Mouse (Mus musculus) G1E (cell line): ENCODE measurements around the gene Mob3c.

Experiments
- CTCF ChIP-seq: IDR thresholded peaks from 2 replicates; pipeline ENCODE4 v1.5.1; 2012; ENCODE audit warnings: low read depth, low read length, inconsistent platforms, mixed read lengths
- GATA1 ChIP-seq: IDR thresholded peaks from 2 replicates; pipeline ENCODE4 v1.6.1; 2012; ENCODE audit warnings: borderline replicate concordance, low read length, inconsistent platforms, mixed read lengths

GRCm38 (mm10) chr4:115873231-115873630, 45.3 kb downstream of the Mob3c start:
- no peak for TF ChIP-seq CTCF
- TF ChIP-seq GATA1: no peak
